Mouse (Mus musculus) heart, embryonic 15.5 days (tissue): Measurements from ENCODE around the gene Hps4. TPM values are rescaled to one million over a fixed set of nuclear protein-coding genes. Genes with fewer than 3 reads are reported as not detected.
A peak's percentile ranks its signal among the peaks of the same experiment; 100 is the strongest.
"Not testable (repeated sequence)": the region's sequence is repeated elsewhere in the genome, so short reads cannot be mapped to it uniquely, and the experiment has no call there.

Source experiments
- ATAC-seq: fragments of 200-750 bp; cut with Nextera tagmentation; replicated peaks from 2 replicates; pipeline ENCODE4 v1.8.0; 2017; ENCODE audit warnings: low read depth, moderate TSS enrichment; ENCODE audit not compliant: insufficient number of reproducible peaks, insufficient read depth, low FRiP score
- H3K27ac ChIP-seq: fragments of 300-500 bp; sonication (generic); 2 replicates; pipeline ENCODE4 v1.5.1; 2015; ENCODE audit warnings: mild to moderate bottlenecking, inconsistent platforms
- H3K27me3 ChIP-seq: fragments of 300-500 bp; sonication (generic); 2 replicates; pipeline ENCODE4 v1.6.1; 2015; ENCODE audit warnings: inconsistent platforms
- H3K36me3 ChIP-seq: fragments of 300-500 bp; sonication (generic); 2 replicates; pipeline ENCODE4 v1.6.1; 2015; ENCODE audit warnings: mild to moderate bottlenecking, inconsistent platforms
- H3K4me1 ChIP-seq: fragments of 300-500 bp; sonication (generic); replicated peaks from 2 replicates; pipeline ENCODE4 v1.6.1; 2015; ENCODE audit warnings: inconsistent platforms
- H3K4me2 ChIP-seq: fragments of 300-500 bp; sonication (generic); 2 replicates; pipeline ENCODE4 v1.6.1; 2015; ENCODE audit warnings: inconsistent platforms, mild to moderate bottlenecking, moderate library complexity
- H3K4me3 ChIP-seq: fragments of 300-500 bp; sonication (generic); 2 replicates; pipeline ENCODE4 v1.5.1; 2015; ENCODE audit warnings: mild to moderate bottlenecking, inconsistent platforms
- H3K9ac ChIP-seq: fragments of 300-500 bp; sonication (generic); 2 replicates; pipeline ENCODE4 v1.6.1; 2015; ENCODE audit warnings: mild to moderate bottlenecking, inconsistent platforms
- H3K9me3 ChIP-seq: fragments of 300-500 bp; sonication (generic); replicated peaks from 2 replicates; pipeline ENCODE4 v1.6.1; 2016; ENCODE audit warnings: inconsistent platforms
- WGBS: fragments of 180-500 bp; shearing (Covaris S2); methylation state at CpG from one replicate; pipeline ENCODE4 v1.1.7; 2015; ENCODE audit warnings: mixed read lengths; 5-methylcytosine and 5-hydroxymethylcytosine counted together
- polyA plus RNA-seq: library from polyadenylated mRNA; unstranded; fragments of >200 nt; fragmentation: Nextera tagmentation; extraction: Ambion mirVana; gene quantifications from 2 replicates; pipeline ENCODE4 v1.2.1, GENCODE M21; 2015

Gene Hps4
- polyA plus RNA-seq, 1 experiment from 2014 or later = 15.6 TPM

DNA sequence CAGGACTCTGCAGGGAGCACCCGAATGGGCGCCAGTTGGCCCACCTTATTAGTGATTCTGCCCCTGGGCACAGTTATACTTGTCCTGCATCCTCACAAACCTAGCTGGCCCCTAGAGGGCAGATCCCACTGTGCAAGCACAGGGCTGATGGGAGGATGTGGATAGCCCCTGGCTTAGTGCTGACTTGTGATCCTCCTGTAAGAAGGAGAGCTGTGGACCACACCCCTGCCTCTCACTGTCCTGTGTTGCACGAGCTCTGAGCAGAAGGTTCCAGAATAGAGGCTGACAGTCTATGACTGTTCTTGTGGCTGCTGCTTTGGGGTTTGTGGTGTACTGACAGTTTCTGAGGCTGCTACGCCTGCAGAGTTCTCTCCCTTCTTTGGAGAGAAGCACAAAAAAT lies 41.2 kb upstream of the Hps4 start:
- Histone ChIP-seq H3K4me1 (peaks cover 44% of the 10 kb centered on the region), H3K27ac (no peak overlapping the region), H3K4me2 (no peak overlapping the region), H3K9me3 (no peaks in the 10 kb centered on the region), H3K4me3 (no peak overlapping the region), H3K27me3 (no peaks in the 10 kb centered on the region), H3K9ac (no peak overlapping the region), H3K36me3 (no peaks in the 10 kb centered on the region)
- 82% methylated on average over 4 of the region's 4 CpGs for WGBS
- ATAC-seq = no peak

DNA sequence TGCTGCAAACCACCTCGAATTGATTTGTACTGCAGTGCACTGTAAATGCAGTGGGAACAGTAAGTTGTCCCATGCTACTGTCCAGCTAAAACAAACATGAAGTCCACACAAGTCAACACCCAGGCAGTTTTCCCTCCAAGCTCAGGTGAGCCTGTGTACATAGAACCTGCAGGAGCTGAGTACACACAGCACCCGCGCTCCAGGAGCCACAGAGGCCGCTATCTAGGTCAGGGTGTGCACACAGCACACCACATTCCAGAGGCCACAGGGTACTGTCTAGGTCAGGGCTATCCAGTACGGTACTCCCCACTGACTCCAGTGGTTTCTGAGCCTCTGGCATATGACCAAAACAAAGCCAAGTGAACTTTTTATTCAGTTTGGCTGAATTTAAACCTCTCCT lies 40.6 kb upstream of the Hps4 start:
- Histone ChIP-seq H3K36me3 (peaks cover 3% of the 10 kb centered on the region; the same call in 1 of the 2 replicates), H3K9me3 (no peaks in the 10 kb centered on the region), H3K27me3 (no peaks in the 10 kb centered on the region), H3K9ac (no peak overlapping the region), H3K4me3 (no peak overlapping the region), H3K27ac (no peak overlapping the region), H3K4me1 (peaks cover 38% of the 10 kb centered on the region), H3K4me2 (no peak overlapping the region)
- 68% methylated on average over 5 of the region's 5 CpGs for WGBS
- no peak for ATAC-seq

- Histone ChIP-seq H3K36me3 (peaks cover 27% of the 10 kb centered on the region), H3K4me2 (no peak overlapping the region), H3K27me3 (no peaks in the 10 kb centered on the region), H3K9ac (no peak overlapping the region), H3K27ac (no peak overlapping the region), H3K9me3 (no peaks in the 10 kb centered on the region), H3K4me3 (no peak overlapping the region), H3K4me1 (peaks cover 8% of the 10 kb centered on the region)
- ATAC-seq = no peak
- WGBS = 89% methylated on average over 5 of the region's 5 CpGs
Measured at GRCm38 (mm10) chr5:112305842-112306241, 37.0 kb upstream of the Hps4 start.

- H3K4me1 ChIP-seq = peaks cover 4% of the 10 kb centered on the region
- H3K4me2 ChIP-seq = no peak overlapping the region
- no peaks in the 10 kb centered on the region for H3K27me3 ChIP-seq
- 64% methylated on average over 11 of the region's 11 CpGs for WGBS
- no peak for ATAC-seq
- H3K27ac ChIP-seq = no peak overlapping the region
- peaks cover 39% of the 10 kb centered on the region for H3K36me3 ChIP-seq
- no peak overlapping the region for H3K4me3 ChIP-seq
- no peak overlapping the region for H3K9ac ChIP-seq
- H3K9me3 ChIP-seq = no peaks in the 10 kb centered on the region
Measured at GRCm38 (mm10) chr5:112313222-112313885, 29.5 kb upstream of the Hps4 start.

- H3K27ac ChIP-seq = peak overlapping the region; percentile 63
- no peak overlapping the region for H3K9ac ChIP-seq
- no peak overlapping the region for H3K4me2 ChIP-seq
- H3K36me3 ChIP-seq = peaks cover 23% of the 10 kb centered on the region
- no peaks in the 10 kb centered on the region for H3K27me3 ChIP-seq
- H3K9me3 ChIP-seq = no peaks in the 10 kb centered on the region
- H3K4me3 ChIP-seq = no peak overlapping the region
- peaks cover 4% of the 10 kb centered on the region for H3K4me1 ChIP-seq
- no peak for ATAC-seq
- 76% methylated on average over 5 of the region's 5 CpGs for WGBS
Measured at GRCm38 (mm10) chr5:112316468-112316867, 26.4 kb upstream of the Hps4 start.

GRCm38 (mm10) chr5:112317328-112317727 lies 25.6 kb upstream of the Hps4 start:
- Histone ChIP-seq H3K27ac (peak overlapping the region; percentile 63), H3K4me1 (peaks cover 4% of the 10 kb centered on the region), H3K36me3 (peaks cover 18% of the 10 kb centered on the region), H3K27me3 (no peaks in the 10 kb centered on the region), H3K9ac (no peak overlapping the region), H3K4me2 (no peak overlapping the region), H3K4me3 (no peak overlapping the region), H3K9me3 (no peaks in the 10 kb centered on the region)
- ATAC-seq = peak; percentile 75
- WGBS = 35% methylated on average over 5 of the region's 5 CpGs

- not testable (repeated sequence) for H3K27me3 ChIP-seq, H3K4me2 ChIP-seq, H3K27ac ChIP-seq, H3K9ac ChIP-seq, ATAC-seq, H3K4me3 ChIP-seq, H3K4me1 ChIP-seq, H3K9me3 ChIP-seq, H3K36me3 ChIP-seq
- 58% methylated on average over 2 of the region's 2 CpGs for WGBS
Measured at GRCm38 (mm10) chr5:112319343-112319742, 23.5 kb upstream of the Hps4 start.

DNA sequence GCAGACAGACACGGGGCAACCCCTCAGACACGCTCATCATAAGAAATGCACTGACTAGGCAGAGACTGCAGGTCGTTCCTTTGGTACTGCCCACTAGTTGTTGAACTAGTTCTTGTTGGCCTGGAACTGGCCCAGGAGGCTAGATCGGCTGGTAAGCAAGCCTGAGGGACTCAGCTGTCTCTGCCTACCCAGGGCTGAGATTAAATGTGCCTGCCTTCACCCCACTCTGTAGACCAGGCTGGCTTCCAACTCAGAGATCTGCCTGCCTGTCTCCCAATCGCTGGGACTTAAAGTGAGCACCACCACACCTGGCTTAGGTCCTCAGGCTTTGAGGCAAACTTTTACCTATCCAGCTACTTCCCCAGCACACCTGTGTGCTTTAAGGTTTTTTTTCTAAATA lies 22.5 kb upstream of the Hps4 start:
- peaks cover 12% of the 10 kb centered on the region for H3K4me1 ChIP-seq
- no peak overlapping the region for H3K9ac ChIP-seq
- H3K36me3 ChIP-seq = 0 out of 2 replicates have a peak, but pooled peaks cover 2% of the 10 kb centered on the region
- H3K27ac ChIP-seq = no peak overlapping the region
- H3K4me2 ChIP-seq = no peak overlapping the region
- no peak overlapping the region for H3K4me3 ChIP-seq
- H3K9me3 ChIP-seq = no peaks in the 10 kb centered on the region
- H3K27me3 ChIP-seq = no peaks in the 10 kb centered on the region
- ATAC-seq = no peak
- 69% methylated on average over 5 of the region's 5 CpGs for WGBS

GRCm38 (mm10) chr5:112320936-112321335 lies 21.9 kb upstream of the Hps4 start:
- Histone ChIP-seq H3K27me3 (no peaks in the 10 kb centered on the region), H3K27ac (no peak overlapping the region), H3K4me1 (peaks cover 14% of the 10 kb centered on the region), H3K9ac (no peak overlapping the region), H3K4me2 (no peak overlapping the region), H3K4me3 (no peak overlapping the region), H3K36me3 (no peaks in the 10 kb centered on the region), H3K9me3 (no peaks in the 10 kb centered on the region)
- ATAC-seq = no peak
- 51% methylated on average over 6 of the region's 6 CpGs for WGBS

- H3K4me2 ChIP-seq = no peak overlapping the region
- peaks cover 14% of the 10 kb centered on the region for H3K4me1 ChIP-seq
- H3K4me3 ChIP-seq = no peak overlapping the region
- H3K27me3 ChIP-seq = no peaks in the 10 kb centered on the region
- no peak overlapping the region for H3K27ac ChIP-seq
- H3K9me3 ChIP-seq = no peaks in the 10 kb centered on the region
- ATAC-seq = no peak
- WGBS = 73% methylated on average over 4 of the region's 4 CpGs
- H3K9ac ChIP-seq = no peak overlapping the region
- no peaks in the 10 kb centered on the region for H3K36me3 ChIP-seq
Measured at GRCm38 (mm10) chr5:112321376-112321775, 21.5 kb upstream of the Hps4 start.

DNA sequence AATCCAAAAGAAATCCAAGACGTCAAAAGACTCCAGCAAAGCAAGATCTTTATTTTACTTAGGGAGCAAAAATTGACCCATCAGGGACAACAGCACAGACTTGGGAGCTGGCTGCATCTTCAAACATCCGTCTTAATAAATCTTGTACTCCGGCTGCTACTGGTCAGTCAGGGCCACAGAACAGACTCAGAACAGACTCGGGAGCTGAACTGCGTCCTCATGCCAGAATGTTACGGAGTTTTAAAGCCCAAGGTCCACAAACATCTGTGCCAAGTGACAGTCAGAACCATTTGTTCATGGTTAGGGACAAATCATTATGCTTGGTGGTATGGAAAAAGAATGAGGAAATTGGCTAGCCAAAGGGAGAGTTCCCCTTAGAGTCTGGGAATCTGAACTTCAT lies 19.6 kb upstream of the Hps4 start:
- H3K9me3 ChIP-seq = no peaks in the 10 kb centered on the region
- H3K4me3 ChIP-seq = no peak overlapping the region
- no peak overlapping the region for H3K27ac ChIP-seq
- ATAC-seq = no peak
- no peak overlapping the region for H3K9ac ChIP-seq
- H3K36me3 ChIP-seq = 0 out of 2 replicates have a peak, but pooled peaks cover 5% of the 10 kb centered on the region
- H3K4me2 ChIP-seq = no peak overlapping the region
- H3K27me3 ChIP-seq = no peaks in the 10 kb centered on the region
- H3K4me1 ChIP-seq = peaks cover 20% of the 10 kb centered on the region
- 82% methylated on average over 6 of the region's 6 CpGs for WGBS
